Mouse (Mus musculus): ENCODE results near the gene Dpf1. TPM values are rescaled to one million over a fixed set of nuclear protein-coding genes. Genes with fewer than 3 reads are reported as not detected.

The Dpf1 gene
- total RNA-seq, 2 experiments from 2014 or later: 100 to 111 TPM

Other genes with a start within 250 kb of the Dpf1 start
- 10 to 100 TPM; 12.0 to 15.1 TPM for gene Ryr1, start 178.8 kb upstream of the Dpf1 start, total RNA-seq (2021)
- under 1 TPM; 0.66 to 0.80 TPM for gene Rasgrp4, start 169.1 kb upstream of the Dpf1 start, total RNA-seq (2021)
- 10 to 100 TPM; 28.9 to 30.8 TPM for gene Fam98c, start 147.7 kb upstream of the Dpf1 start, total RNA-seq (2021)
- gene Ggn, start 133.7 kb upstream of the Dpf1 start, total RNA-seq (2021): 1 to 10 TPM in 1 of 2 experiments, under 1 TPM in 1; 0.86 to 1.2 TPM
- 10 to 100 TPM; 38.8 to 55.5 TPM for gene Spred3, start 133.5 kb upstream of the Dpf1 start, total RNA-seq (2021)
- 100 to 1,000 TPM; 136 to 143 TPM for gene Psmd8, start 123.2 kb upstream of the Dpf1 start, total RNA-seq (2021)
- gene Catsperg1, start 89.9 kb upstream of the Dpf1 start, total RNA-seq (2021): 1 to 10 TPM; 1.2 to 1.9 TPM
- 1 to 10 TPM; 2.0 to 2.3 TPM for gene Kcnk6, start 71.4 kb upstream of the Dpf1 start, total RNA-seq (2021)
- 10 to 100 TPM; 43.7 to 50.2 TPM for gene Yif1b, start 65.6 kb upstream of the Dpf1 start, total RNA-seq (2021)
- under 1 TPM in 1 of 2 experiments, not detected in 1; 0.37 TPM for gene 2200002D01Rik, start 55.5 kb upstream of the Dpf1 start, total RNA-seq (2021)
- gene Spint2, start 22.0 kb upstream of the Dpf1 start, total RNA-seq (2021): 10 to 100 TPM; 17.6 to 19.2 TPM
- 10 to 100 TPM; 28.5 to 30.7 TPM for gene Ppp1r14a, start 14.6 kb upstream of the Dpf1 start, total RNA-seq (2021)
- 100 to 1,000 TPM; 211 to 245 TPM for gene Sipa1l3, start 214.7 kb downstream of the Dpf1 start, total RNA-seq (2021)